Mouse (Mus musculus) myocyte (in vitro differentiated cells): ENCODE data around the gene Lgals9.

Experiments
- E2F4 ChIP-seq: IDR thresholded peaks from one replicate; pipeline ENCODE4 v1.6.1; 2011; ENCODE audit warnings: mild to moderate bottlenecking, control low read depth, moderate library complexity; ENCODE audit not compliant: insufficient read depth
- MAX ChIP-seq: IDR thresholded peaks from one replicate; pipeline ENCODE4 v1.6.1; 2011; ENCODE audit warnings: low read depth, mild to moderate bottlenecking, control low read depth
- MYOD1 ChIP-seq, 3 experiments: IDR thresholded peaks; one replicate each; pipeline ENCODE4 v1.6.1; 2011; ENCODE audit warnings: control low read depth in 2 of 3, low read depth in 2 of 3, mild to moderate bottlenecking in 2 of 3, moderate library complexity in 1 of 3; ENCODE audit not compliant: insufficient read length in 2 of 3, control insufficient read depth in 1 of 3
- MYOG ChIP-seq, 3 experiments: IDR thresholded peaks; one replicate each; pipeline ENCODE4 v1.6.1; 2011; ENCODE audit warnings: control low read depth in 2 of 3, low read depth in 2 of 3, mild to moderate bottlenecking in 2 of 3; ENCODE audit not compliant: insufficient read length in 2 of 3, control insufficient read depth in 1 of 3, insufficient read depth in 1 of 3
- POLR2A ChIP-seq: IDR thresholded peaks from one replicate; pipeline ENCODE4 v1.6.1; 2011; ENCODE audit warnings: low read depth, mild to moderate bottlenecking, control low read depth, moderate library complexity; ENCODE audit not compliant: insufficient read length
- SRF ChIP-seq: IDR thresholded peaks from one replicate; pipeline ENCODE4 v1.6.1; 2011; ENCODE audit warnings: low read depth; ENCODE audit not compliant: control insufficient read depth, insufficient read length
- TCF12 ChIP-seq: IDR thresholded peaks from one replicate; pipeline ENCODE4 v1.6.1; 2011; ENCODE audit warnings: mild to moderate bottlenecking, control low read depth; ENCODE audit not compliant: poor library complexity, insufficient read depth, severe bottlenecking
- USF1 ChIP-seq: IDR thresholded peaks from one replicate; pipeline ENCODE4 v1.6.1; 2011; ENCODE audit warnings: low read depth, mild to moderate bottlenecking, control low read depth, moderate library complexity

- TF ChIP-seq E2F4 (no peak), POLR2A (no peak), TCF12 (no peak), SRF (no peak), MAX (no peak), USF1 (no peak), MYOD1 (IDR thresholded peaks at IDR 0.05; ENCODE audit: control insufficient read depth in 1 of 3, insufficient read length in 2 of 3, low read depth in 2 of 3) (no peak), MYOG (IDR thresholded peaks at IDR 0.05; ENCODE audit: control insufficient read depth in 1 of 3, insufficient read depth in 1 of 3, insufficient read length in 2 of 3, low read depth in 2 of 3) (no peak)
Observed at GRCm38 (mm10) chr11:79022836-79023235, 38.1 kb upstream of the Lgals9 start.
